Mouse (Mus musculus) liver, postnatal 0 days (tissue): Measurements from ENCODE around the gene Tie1. TPM values are rescaled to one million over a fixed set of nuclear protein-coding genes. Genes with fewer than 3 reads are reported as not detected.

Experiments
- ATAC-seq: fragments of 200-750 bp; cut with Nextera tagmentation; 2 replicates; pipeline ENCODE4 v1.8.0; 2017; ENCODE audit warnings: mild to moderate bottlenecking, moderate library complexity
- DNase-seq: peaks from one replicate; pipeline ENCODE4 v3.0.0-alpha.2; 2016
- H3K27ac ChIP-seq: fragments of 300-500 bp; sonication (generic); 2 replicates; pipeline ENCODE4 v1.5.1; 2014; ENCODE audit warnings: antibody characterized with exemption, moderate library complexity, mild to moderate bottlenecking, low read depth
- H3K27me3 ChIP-seq: fragments of 300-500 bp; sonication (generic); 2 replicates; pipeline ENCODE4 v1.6.1; 2014; ENCODE audit warnings: low read length, control low read depth, mixed read lengths; ENCODE audit not compliant: insufficient read depth
- H3K36me3 ChIP-seq: fragments of 300-500 bp; sonication (generic); replicated peaks from 2 replicates; pipeline ENCODE4 v1.6.1; 2014; ENCODE audit warnings: mild to moderate bottlenecking, control low read depth, low read length, moderate library complexity, mixed read lengths; ENCODE audit not compliant: insufficient read depth
- H3K4me1 ChIP-seq: fragments of 300-500 bp; sonication (generic); 2 replicates; pipeline ENCODE4 v1.6.1; 2014; ENCODE audit warnings: antibody characterized with exemption, mild to moderate bottlenecking, control low read depth; ENCODE audit not compliant: insufficient read depth
- H3K4me2 ChIP-seq: fragments of 300-500 bp; sonication (generic); 2 replicates; pipeline ENCODE4 v1.6.1; 2014; ENCODE audit warnings: low read depth, mild to moderate bottlenecking, low read length, moderate library complexity, mixed read lengths
- H3K4me3 ChIP-seq: fragments of 300-500 bp; sonication (generic); 2 replicates; pipeline ENCODE4 v1.5.1; 2014; ENCODE audit warnings: low read depth, low read length
- H3K9ac ChIP-seq: fragments of 300-500 bp; sonication (generic); replicated peaks from 2 replicates; pipeline ENCODE4 v1.6.1; 2014; ENCODE audit warnings: mild to moderate bottlenecking, moderate library complexity
- H3K9me3 ChIP-seq: fragments of 300-500 bp; sonication (generic); 2 replicates; pipeline ENCODE4 v1.6.1; 2016; ENCODE audit warnings: mild to moderate bottlenecking, control low read depth, low read length, mixed read lengths
- CTCF ChIP-seq: sonication (generic); IDR thresholded peaks from 2 replicates; pipeline ENCODE4 v1.5.1; 2016; ENCODE audit warnings: antibody characterized with exemption, low read depth
- EP300 ChIP-seq: IDR thresholded peaks from 2 replicates; pipeline ENCODE4 v1.6.1; 2016; ENCODE audit warnings: antibody characterized with exemption, low read depth, mild to moderate bottlenecking
- WGBS: fragments of 180-500 bp; shearing (Covaris S2); extraction: QIAGEN DNeasy Blood & Tissue Kit; methylation state at CpG from one replicate; pipeline ENCODE4 v1.1.7; 2014; ENCODE audit not compliant: insufficient replicate concordance; 5-methylcytosine and 5-hydroxymethylcytosine counted together
- polyA plus RNA-seq: library from polyadenylated mRNA; unstranded; fragments of >200 nt; fragmentation: Nextera tagmentation; extraction: Ambion mirVana; gene quantifications from 2 replicates; pipeline ENCODE4 v1.2.1, GENCODE M21; 2015

Tie1 gene
- polyA plus RNA-seq, 1 experiment from 2014 or later = 8.2 TPM

DNA sequence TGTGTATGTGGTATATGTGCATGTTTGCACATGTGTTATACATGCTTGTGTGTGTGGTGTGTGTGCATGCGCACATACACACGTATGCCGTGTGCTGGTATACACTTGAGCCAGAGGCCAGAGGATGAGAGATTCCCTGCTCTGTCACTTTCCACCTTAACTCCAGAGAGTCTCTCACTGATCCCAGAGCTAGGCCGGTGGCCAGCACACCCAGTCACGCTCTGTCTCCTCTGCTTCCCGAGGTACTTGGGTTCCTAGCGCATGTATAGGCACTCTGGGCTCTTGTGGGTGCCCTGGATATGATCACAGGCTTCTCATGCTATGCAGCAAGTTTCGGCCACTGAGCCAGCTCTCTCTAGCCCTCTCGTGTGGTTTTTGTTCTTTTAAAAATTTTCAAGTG, 10.9 kb upstream of the Tie1 start:
- no peak overlapping the region for H3K4me2 ChIP-seq
- no peaks in the 10 kb centered on the region for H3K9me3 ChIP-seq
- WGBS = 68% methylated on average over 9 of the region's 9 CpGs
- ATAC-seq (no peak), DNase-seq (no peak)
- H3K27ac ChIP-seq = no peak overlapping the region
- H3K36me3 ChIP-seq = no peaks in the 10 kb centered on the region
- TF ChIP-seq CTCF = no peak
- no peak for TF ChIP-seq EP300
- H3K4me3 ChIP-seq = no peak overlapping the region
- H3K4me1 ChIP-seq = 0 out of 2 replicates have a peak, but pooled peaks cover 4% of the 10 kb centered on the region
- no peaks in the 10 kb centered on the region for H3K27me3 ChIP-seq
- H3K9ac ChIP-seq = no peak overlapping the region

- no peak for TF ChIP-seq EP300
- TF ChIP-seq CTCF = no peak
- no peak overlapping the region for H3K27ac ChIP-seq
- H3K9me3 ChIP-seq = no peaks in the 10 kb centered on the region
- 0 out of 2 replicates have a peak, but pooled peaks cover 4% of the 10 kb centered on the region for H3K4me1 ChIP-seq
- ATAC-seq (peak; percentile 44; the same call in 1 of the 2 replicates), DNase-seq (peak; percentile 44)
- no peaks in the 10 kb centered on the region for H3K36me3 ChIP-seq
- H3K9ac ChIP-seq = no peak overlapping the region
- H3K4me3 ChIP-seq = no peak overlapping the region
- WGBS = 46% methylated on average over 6 of the region's 6 CpGs
- no peak overlapping the region for H3K4me2 ChIP-seq
- no peaks in the 10 kb centered on the region for H3K27me3 ChIP-seq
Measured at GRCm38 (mm10) chr4:118500171-118500724, 10.4 kb upstream of the Tie1 start.

DNA sequence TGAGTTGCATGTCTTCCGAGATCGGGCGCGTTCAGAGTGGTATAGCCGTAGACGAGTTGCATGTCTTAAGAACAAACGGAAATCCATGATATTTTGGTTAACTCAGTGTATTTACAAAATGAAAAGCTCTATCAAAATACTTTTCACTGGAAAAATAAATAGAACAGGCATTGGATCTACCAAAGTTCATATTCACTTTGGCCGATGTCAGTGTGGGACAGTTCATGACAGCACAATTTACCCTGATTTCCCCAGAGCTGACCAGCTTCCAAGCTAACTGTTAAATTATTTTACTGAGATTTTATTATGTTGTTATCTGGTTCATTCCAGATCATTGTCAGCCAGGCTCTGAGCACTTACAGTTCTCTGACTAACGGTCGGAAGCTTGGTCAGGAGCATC, 600 bp upstream of the Tie1 start:
- Histone ChIP-seq H3K27me3 (no peaks in the 10 kb centered on the region), H3K27ac (no peak overlapping the region), H3K9ac (no peak overlapping the region), H3K4me1 (no peaks in the 10 kb centered on the region), H3K9me3 (no peaks in the 10 kb centered on the region), H3K4me2 (no peak overlapping the region), H3K4me3 (no peak overlapping the region), H3K36me3 (no peaks in the 10 kb centered on the region)
- 79% methylated on average over 10 of the region's 10 CpGs for WGBS
- DNase-seq = no peak
- ATAC-seq = no peak
- TF ChIP-seq CTCF = no peak
- no peak for TF ChIP-seq EP300

GRCm38 (mm10) chr4:118476773-118477530, 12.9 kb downstream of the Tie1 start:
- ATAC-seq = peak; percentile 31
- H3K27ac ChIP-seq = no peak overlapping the region
- no peak for TF ChIP-seq EP300
- TF ChIP-seq CTCF = no peak
- no peaks in the 10 kb centered on the region for H3K4me1 ChIP-seq
- H3K9me3 ChIP-seq = no peaks in the 10 kb centered on the region
- no peaks in the 10 kb centered on the region for H3K27me3 ChIP-seq
- 66% methylated on average over 15 of the region's 15 CpGs for WGBS
- no peak for DNase-seq
- H3K4me2 ChIP-seq = no peak overlapping the region
- H3K9ac ChIP-seq = no peak overlapping the region
- H3K4me3 ChIP-seq = no peak overlapping the region
- no peaks in the 10 kb centered on the region for H3K36me3 ChIP-seq

GRCm38 (mm10) chr4:118472687-118473086, 17.2 kb downstream of the Tie1 start:
- Histone ChIP-seq H3K9ac (no peak overlapping the region), H3K27ac (no peak overlapping the region), H3K27me3 (no peaks in the 10 kb centered on the region), H3K4me2 (no peak overlapping the region), H3K4me1 (no peaks in the 10 kb centered on the region), H3K36me3 (no peaks in the 10 kb centered on the region), H3K4me3 (no peak overlapping the region), H3K9me3 (no peaks in the 10 kb centered on the region)
- TF ChIP-seq CTCF (no peak), EP300 (no peak)
- 79% methylated on average over 11 of the region's 11 CpGs for WGBS
- ATAC-seq (no peak), DNase-seq (no peak)

DNA sequence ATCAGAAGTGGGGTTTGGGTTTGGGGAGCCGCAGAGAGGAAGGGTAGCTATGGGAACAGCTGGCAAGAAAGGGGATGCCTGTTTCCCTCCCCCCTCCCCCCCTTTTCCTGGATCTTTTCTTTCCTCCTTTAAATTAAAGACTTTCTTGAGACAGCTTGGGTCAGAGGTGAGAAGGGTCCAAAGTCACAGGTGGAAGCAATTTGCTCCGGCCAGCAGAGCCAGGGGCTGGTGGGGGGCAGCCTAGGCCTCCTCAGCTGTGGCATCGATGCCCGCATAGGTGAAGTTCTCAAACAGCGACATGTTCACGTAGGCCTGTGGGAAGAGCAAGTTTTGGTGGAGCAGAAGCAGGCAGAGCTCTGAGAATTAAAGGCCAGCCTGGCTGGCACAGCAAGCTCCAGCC, 18.6 kb downstream of the Tie1 start:
- no peak overlapping the region for H3K4me3 ChIP-seq
- 79% methylated on average over 6 of the region's 6 CpGs for WGBS
- ATAC-seq = no peak
- H3K9me3 ChIP-seq = no peaks in the 10 kb centered on the region
- H3K4me1 ChIP-seq = no peaks in the 10 kb centered on the region
- no peak for DNase-seq
- H3K27me3 ChIP-seq = no peaks in the 10 kb centered on the region
- no peak overlapping the region for H3K4me2 ChIP-seq
- no peak overlapping the region for H3K27ac ChIP-seq
- H3K9ac ChIP-seq = no peak overlapping the region
- H3K36me3 ChIP-seq = no peaks in the 10 kb centered on the region
- no peak for TF ChIP-seq EP300
